Mouse (Mus musculus) induced T-regulatory cell, adult 2 months (primary cell): Measurements from ENCODE around the gene Mrm2.

ENCODE experiments used
- DNase-seq: peaks from one replicate; pipeline ENCODE4 v3.0.0-alpha.2; 2012; ENCODE audit warnings: low read depth

Mrm2 gene

GRCm38 (mm10) chr5:140342880-140343279 is 11.2 kb upstream of the Mrm2 start:
- DNase-seq: no peak

- no peak for DNase-seq
Observed at GRCm38 (mm10) chr5:140339836-140340235, 8.1 kb upstream of the Mrm2 start.

GRCm38 (mm10) chr5:140338779-140339178 is 7.1 kb upstream of the Mrm2 start:
- DNase-seq: no peak

DNA sequence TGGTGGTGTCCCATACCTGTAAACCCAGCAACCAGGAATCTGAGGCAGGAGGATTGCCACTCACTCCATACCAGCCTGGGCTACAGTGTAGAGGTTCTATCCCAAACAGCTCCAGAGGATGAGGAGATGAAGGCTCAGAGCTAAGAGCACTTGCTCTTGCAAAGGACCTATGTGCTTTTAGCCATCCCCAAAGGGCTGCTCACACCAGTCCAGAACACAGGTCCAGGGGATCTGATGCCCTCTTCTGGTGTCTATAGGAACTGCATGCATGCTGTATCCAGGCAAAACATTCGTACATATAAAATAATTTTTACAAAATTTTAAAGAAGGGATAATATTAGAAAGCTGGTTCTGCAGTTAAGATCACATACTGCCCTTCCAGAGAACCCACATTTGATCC is 5.0 kb upstream of the Mrm2 start:
- DNase-seq: peak; percentile 67

GRCm38 (mm10) chr5:140333631-140334030 is 1.9 kb upstream of the Mrm2 start:
- peak; percentile 54 for DNase-seq

DNA sequence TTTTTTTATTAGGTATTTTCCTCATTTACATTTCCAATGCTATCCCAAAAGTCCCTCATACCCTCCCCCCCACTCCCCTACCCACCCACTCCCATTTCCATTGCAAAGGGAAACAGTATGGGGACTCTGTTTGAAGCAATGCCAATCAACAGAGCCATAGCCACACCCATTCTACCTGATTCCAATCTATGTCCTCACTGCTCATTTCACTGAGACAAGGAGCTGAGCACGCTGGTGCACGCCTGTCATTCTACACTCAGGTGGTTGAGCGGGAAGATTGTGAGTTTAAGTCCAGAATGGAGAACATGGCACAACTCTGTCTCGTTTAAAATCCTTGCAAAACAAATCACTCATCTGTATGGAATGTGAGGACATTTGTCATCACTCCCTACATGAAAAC is 821 bp upstream of the Mrm2 start:
- peak; percentile 31 for DNase-seq

DNA sequence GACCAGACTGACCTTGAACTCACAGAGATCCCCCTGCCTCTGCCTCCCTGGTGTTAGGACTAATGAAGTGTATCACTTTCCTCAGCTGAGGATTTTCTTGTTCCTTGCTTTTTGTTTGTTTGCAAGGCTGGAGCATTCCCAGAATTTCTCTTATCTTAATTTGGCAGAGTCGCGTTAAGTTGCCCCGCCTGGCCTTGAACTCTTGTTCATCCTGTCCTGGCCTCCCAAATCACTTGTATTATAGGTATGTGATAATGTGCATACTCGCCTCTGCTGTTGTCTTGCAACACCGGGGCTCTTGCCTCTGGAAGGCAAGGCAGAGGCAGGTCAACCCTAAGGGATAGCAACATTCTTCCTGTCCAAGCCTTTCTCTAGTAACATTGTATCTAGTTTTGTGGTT is 7.6 kb downstream of the Mrm2 start:
- DNase-seq: no peak

- DNase-seq: no peak
Observed at GRCm38 (mm10) chr5:140321756-140322575, 9.7 kb downstream of the Mrm2 start.

DNA sequence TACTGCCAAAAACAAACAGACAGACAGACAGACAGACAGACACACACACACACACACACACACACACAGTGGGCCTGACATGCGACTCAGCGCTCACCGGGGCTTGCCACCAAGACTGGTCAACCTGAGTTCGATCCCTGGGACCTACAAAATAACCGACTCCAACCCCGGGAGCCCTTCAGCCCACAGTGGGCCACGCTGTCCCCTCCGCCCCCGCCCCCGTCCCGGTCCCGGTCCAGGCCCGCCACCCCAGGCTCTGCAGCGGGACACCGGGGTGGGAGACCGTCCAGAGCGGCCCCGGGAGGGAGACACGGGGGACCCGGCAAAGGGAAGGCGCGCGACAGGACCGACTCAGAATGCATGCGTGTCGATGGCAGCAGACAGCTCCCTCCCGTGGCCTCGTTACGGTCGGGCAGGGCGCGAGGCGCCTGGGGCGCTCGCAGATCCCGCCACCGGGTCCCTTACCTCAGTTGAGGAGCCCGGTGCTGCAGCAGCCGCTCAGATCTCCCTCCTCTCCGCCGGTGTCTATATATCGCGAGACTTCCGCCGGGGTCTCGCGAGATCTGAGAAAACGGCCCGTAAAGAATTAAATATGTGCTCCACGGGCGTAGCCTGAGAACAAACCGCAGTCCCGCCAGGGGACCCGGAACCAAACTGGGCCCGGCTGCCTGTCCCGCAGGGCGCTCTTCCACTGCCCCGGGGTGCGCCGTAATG is 10.5 kb downstream of the Mrm2 start, which contains the start of the genes Mad1l1 and Nudt1:
Gene Mad1l1 (minus strand): TSS at position 511 of the 714 bp plus-strand sequence.
Gene Nudt1 (plus strand): TSS at position 615 of the 714 bp plus-strand sequence.
- peak; percentile 99 for DNase-seq

GRCm38 (mm10) chr5:140316716-140317115 is 15.0 kb downstream of the Mrm2 start:
- DNase-seq: no peak

DNA sequence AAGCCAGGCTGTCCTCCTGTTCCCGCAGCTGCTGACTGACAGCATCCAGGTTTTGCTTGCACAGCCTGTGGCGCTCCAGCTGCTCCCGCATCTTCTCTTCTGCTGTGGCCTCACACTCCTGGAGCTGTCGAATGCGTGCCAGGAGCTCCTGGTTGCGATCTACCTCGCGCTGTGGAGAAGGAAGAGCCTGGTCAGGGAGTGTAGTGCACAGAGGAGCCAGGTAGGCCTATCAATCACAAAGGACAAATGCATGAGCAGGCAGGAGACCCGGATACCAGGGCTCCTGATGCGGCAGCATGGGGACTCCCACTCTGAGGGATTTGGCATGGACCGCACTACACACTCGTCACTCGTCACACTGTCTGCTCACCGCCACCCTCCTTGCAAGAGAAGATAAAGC is 24.1 kb downstream of the Mrm2 start:
- no peak for DNase-seq

GRCm38 (mm10) chr5:140306016-140306415 is 25.7 kb downstream of the Mrm2 start:
- no peak for DNase-seq

DNA sequence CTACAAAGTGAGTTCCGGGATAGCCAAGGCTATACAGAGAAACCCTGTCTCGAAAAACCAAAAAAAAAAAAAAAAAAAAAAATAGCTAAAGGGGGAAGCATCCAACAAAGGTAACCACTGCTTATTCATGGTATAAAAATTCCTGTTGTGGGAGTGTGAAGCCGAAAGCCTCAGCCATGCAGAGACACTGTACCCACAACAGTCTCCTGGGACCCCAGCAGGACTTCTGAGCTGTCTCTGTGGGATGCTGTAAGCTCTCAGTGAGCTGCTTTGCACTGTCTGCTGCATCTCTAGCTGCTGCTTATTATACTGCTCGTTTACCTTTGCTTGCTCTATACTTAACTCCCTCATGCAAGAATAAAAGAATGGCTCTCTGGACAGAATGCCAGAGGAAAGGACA is 33.4 kb downstream of the Mrm2 start:
- DNase-seq: no peak

DNA sequence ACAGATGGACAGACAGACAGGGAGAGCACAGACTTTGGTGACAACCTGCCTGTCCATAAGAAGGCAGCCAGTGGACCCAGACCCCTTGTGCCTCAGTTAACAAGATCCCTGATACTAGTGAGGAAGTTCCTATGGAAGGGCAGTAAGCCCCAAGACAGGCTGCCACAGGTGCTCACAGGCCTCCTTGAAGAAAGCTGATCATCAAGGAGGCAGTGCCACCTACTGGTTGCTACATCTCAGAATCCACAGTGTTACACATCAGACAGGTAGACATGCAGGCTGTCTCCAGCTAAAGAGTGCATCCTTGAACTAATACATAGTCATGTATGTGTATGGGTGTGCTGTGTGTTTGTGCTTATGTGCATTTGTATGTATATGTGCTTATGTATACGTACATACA is 39.5 kb downstream of the Mrm2 start:
- DNase-seq: peak; percentile 78

DNA sequence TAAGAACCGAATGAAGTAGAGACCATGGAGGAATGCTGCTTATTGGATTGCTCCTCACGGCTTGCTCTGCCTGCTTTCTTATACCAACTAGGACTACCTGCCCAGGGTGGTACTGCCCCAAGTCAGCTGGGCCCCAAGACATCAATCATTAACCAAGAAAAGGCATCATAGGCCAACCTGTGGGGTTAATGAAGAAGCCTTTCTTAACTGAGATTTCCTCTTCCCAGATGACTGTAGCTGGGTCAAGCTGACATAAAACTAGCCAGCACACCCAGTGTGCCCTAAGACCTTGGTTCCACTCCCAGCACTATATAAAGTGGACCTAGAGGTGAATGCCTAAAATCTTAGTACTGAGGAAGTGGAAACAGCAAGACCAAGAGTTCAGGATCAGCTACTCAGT is 42.5 kb downstream of the Mrm2 start:
- no peak for DNase-seq

DNA sequence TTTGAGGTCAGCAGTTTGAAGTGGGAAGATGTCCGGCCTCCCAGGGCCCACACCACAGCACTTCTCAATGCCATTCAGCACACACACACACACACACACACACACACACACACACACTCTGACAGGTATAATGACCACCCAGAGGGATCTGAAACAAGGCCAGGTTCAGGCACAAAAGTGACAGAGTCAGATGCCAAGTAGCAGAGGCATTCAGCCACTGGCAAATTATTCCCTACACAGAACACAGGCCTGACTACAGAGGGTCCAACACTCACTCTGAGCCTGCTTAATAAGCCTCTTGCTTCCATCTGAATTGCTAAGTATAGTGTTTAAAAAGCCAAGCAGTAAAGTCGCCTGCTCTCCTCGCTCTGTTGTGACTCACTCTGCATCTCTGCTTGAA is 43.4 kb downstream of the Mrm2 start:
- no peak for DNase-seq

DNA sequence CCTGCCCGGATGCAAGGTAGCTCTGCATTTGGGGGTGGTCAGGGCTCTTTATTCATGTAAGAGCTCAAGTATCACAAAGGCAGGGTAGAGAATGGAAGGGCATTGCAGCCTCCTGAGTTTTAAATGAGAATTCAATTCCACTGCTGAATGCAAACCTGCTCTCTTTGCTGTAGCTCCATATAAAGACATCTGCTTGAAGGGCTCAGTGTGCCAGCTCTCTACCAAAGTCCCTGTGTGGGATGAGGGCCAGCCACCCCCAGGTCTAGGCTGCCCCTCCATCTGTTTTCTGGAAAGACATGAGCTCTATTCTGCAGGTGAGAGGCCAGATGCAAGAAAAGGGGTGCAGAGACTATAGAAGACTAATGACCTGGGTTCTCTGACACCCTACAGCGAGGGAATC is 46.9 kb downstream of the Mrm2 start:
- DNase-seq: no peak

- no peak for DNase-seq
Observed at GRCm38 (mm10) chr5:140284011-140284410, 47.7 kb downstream of the Mrm2 start.

GRCm38 (mm10) chr5:140282900-140283299 is 48.8 kb downstream of the Mrm2 start:
- no peak for DNase-seq

DNA sequence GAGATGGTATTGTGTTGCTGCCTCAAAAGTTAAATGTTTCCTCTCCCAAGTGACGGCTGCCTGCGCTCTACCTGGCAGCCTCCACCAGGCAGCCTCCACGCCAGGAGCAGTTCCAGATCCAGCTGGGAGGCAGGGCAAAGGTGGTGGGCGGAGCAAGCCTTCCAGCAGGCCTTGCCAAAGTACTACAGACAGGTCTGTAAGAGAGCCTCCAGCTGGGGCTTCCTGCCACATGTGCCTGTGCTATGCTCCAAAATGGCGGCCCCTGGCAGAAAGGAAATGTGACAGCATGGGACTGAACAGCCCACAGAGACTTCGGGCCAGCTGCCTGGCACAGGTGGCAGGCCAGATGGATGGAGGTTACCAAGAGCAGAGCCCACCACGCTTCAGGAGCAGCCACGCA is 49.3 kb downstream of the Mrm2 start:
- DNase-seq: no peak

GRCm38 (mm10) chr5:140280205-140280604 is 51.5 kb downstream of the Mrm2 start:
- no peak for DNase-seq
